Mouse (Mus musculus) intestine, postnatal 0 days (tissue): ENCODE measurements at regions not wholly inside any gene's neighbourhood (a gene's known extent, or its start where the extent isn't known, plus 50 kb on each side); places are given as distances from the start of the nearest gene placed in this dataset.
A peak's percentile ranks its signal among the peaks of the same experiment; 100 is the strongest.
"Not testable (repeated sequence)": the region's sequence is repeated elsewhere in the genome, so short reads cannot be mapped to it uniquely, and the experiment has no call there.

ENCODE experiments used
- ATAC-seq: fragments of 200-750 bp; cut with Nextera tagmentation; 2 replicates; pipeline ENCODE4 v1.8.0; 2017; ENCODE audit warnings: mild to moderate bottlenecking, moderate TSS enrichment, moderate library complexity
- H3K27ac ChIP-seq: fragments of 300-500 bp; sonication (generic); 2 replicates; pipeline ENCODE4 v1.5.1; 2014; ENCODE audit warnings: mild to moderate bottlenecking, low read depth, low read length, moderate library complexity
- H3K27me3 ChIP-seq: fragments of 300-500 bp; sonication (generic); replicated peaks from 2 replicates; pipeline ENCODE4 v1.6.1; 2014; ENCODE audit warnings: low read length, mixed read lengths; ENCODE audit not compliant: control insufficient read depth, insufficient read depth
- H3K36me3 ChIP-seq: fragments of 300-500 bp; sonication (generic); 2 replicates; pipeline ENCODE4 v1.6.1; 2014; ENCODE audit warnings: mild to moderate bottlenecking, moderate library complexity; ENCODE audit not compliant: control insufficient read depth, insufficient read depth
- H3K4me1 ChIP-seq: fragments of 300-500 bp; sonication (generic); replicated peaks from 2 replicates; pipeline ENCODE4 v1.6.1; 2014; ENCODE audit warnings: antibody characterized with exemption, low read length, mixed read lengths; ENCODE audit not compliant: control insufficient read depth, insufficient read depth
- H3K4me2 ChIP-seq: fragments of 300-500 bp; sonication (generic); replicated peaks from 2 replicates; pipeline ENCODE4 v1.6.1; 2014; ENCODE audit warnings: low read depth, mild to moderate bottlenecking, moderate library complexity
- H3K4me3 ChIP-seq: fragments of 300-500 bp; sonication (generic); 2 replicates; pipeline ENCODE4 v1.5.1; 2014; ENCODE audit warnings: low read depth, low read length
- H3K9ac ChIP-seq: fragments of 300-500 bp; sonication (generic); 2 replicates; pipeline ENCODE4 v1.6.1; 2014; ENCODE audit warnings: mild to moderate bottlenecking, low read depth, low read length
- H3K9me3 ChIP-seq: fragments of 300-500 bp; sonication (generic); 2 replicates; pipeline ENCODE4 v1.6.1; 2016; ENCODE audit warnings: mixed run types; ENCODE audit not compliant: control insufficient read depth
- CTCF ChIP-seq: sonication (generic); IDR thresholded peaks from 2 replicates; pipeline ENCODE4 v1.5.1; 2016; ENCODE audit warnings: low read depth, mild to moderate bottlenecking, control low read depth, antibody characterized with exemption, moderate library complexity
- WGBS: fragments of 180-500 bp; shearing (Covaris S2); extraction: QIAGEN DNeasy Blood & Tissue Kit; methylation state at CpG from one replicate; pipeline ENCODE4 v1.1.7; 2014; 5-methylcytosine and 5-hydroxymethylcytosine counted together

- WGBS = 90% methylated on average over 1 of the region's 1 CpGs
- H3K9ac ChIP-seq = no peak overlapping the region
- no peak overlapping the region for H3K4me2 ChIP-seq
- ATAC-seq = no peak
- TF ChIP-seq CTCF = no peak
- no peaks in the 10 kb centered on the region for H3K27me3 ChIP-seq
- no peaks in the 10 kb centered on the region for H3K36me3 ChIP-seq
- H3K9me3 ChIP-seq = no peaks in the 10 kb centered on the region
- no peaks in the 10 kb centered on the region for H3K4me1 ChIP-seq
- H3K27ac ChIP-seq = no peak overlapping the region
- no peak overlapping the region for H3K4me3 ChIP-seq
Observed at GRCm38 (mm10) chr9:4994549-4995141, 198.6 kb upstream of the Gria4 start.

DNA sequence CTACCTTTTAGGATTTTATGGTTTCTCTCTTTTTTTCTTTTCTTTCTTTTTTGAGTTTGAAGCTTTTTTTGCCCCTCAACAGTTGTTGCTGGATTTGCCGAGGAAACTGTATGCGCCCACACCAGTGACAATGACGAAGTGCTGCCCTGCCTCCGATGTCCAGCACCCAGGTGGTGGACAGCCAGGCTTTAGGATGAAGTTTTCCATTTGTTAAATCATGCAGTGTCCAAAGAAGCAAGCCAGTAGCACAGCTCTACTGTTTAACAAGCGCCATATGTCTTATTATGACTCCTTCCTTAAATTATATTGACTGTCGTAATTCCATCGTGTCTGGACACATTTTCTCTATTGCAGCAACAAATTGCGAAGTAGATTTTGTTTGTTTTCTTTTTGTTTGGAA, 183.4 kb upstream of the Gria4 start:
- H3K9me3 ChIP-seq, H3K27me3 ChIP-seq, H3K4me2 ChIP-seq, H3K36me3 ChIP-seq, H3K4me1 ChIP-seq, H3K4me3 ChIP-seq, H3K9ac ChIP-seq, H3K27ac ChIP-seq, ATAC-seq: not testable (repeated sequence)
- 53% methylated on average over 8 of the region's 8 CpGs for WGBS

- Histone ChIP-seq H3K4me2 (no peak overlapping the region), H3K9ac (no peak overlapping the region), H3K4me1 (no peaks in the 10 kb centered on the region), H3K36me3 (no peaks in the 10 kb centered on the region), H3K27me3 (no peaks in the 10 kb centered on the region), H3K27ac (no peak overlapping the region), H3K9me3 (peaks cover 4% of the 10 kb centered on the region; the same call in 1 of the 2 replicates), H3K4me3 (no peak overlapping the region)
- TF ChIP-seq CTCF = no peak
- ATAC-seq = no peak
- 88% methylated on average over 31 of the region's 31 CpGs for WGBS
Observed at GRCm38 (mm10) chr9:4977537-4977936, 181.5 kb upstream of the Gria4 start.

DNA sequence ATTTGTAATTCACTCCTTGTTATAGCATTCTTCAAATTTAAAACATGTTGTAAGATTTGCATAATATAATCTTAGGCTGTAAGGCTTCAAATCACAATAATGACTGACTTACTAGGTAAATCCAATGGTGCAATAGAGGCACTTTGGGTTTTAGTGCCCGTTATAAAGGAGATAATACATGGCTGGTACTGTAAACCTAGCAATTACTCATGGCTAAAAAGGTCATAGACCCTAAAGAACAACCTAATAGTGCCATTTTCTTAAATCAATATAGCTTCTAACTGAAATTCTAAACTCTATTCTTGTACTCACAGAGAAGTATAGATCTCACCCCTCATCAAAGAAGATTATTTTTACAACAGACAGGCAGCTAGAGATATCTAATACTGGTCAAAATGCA, 179.0 kb upstream of the Gria4 start:
- Histone ChIP-seq H3K27ac (no peak overlapping the region), H3K4me3 (no peak overlapping the region), H3K4me1 (no peaks in the 10 kb centered on the region), H3K27me3 (no peaks in the 10 kb centered on the region), H3K4me2 (no peak overlapping the region), H3K9me3 (peaks cover 4% of the 10 kb centered on the region; the same call in 1 of the 2 replicates), H3K9ac (no peak overlapping the region), H3K36me3 (no peaks in the 10 kb centered on the region)
- 38% methylated on average over 1 of the region's 1 CpGs for WGBS
- TF ChIP-seq CTCF = no peak
- no peak for ATAC-seq

GRCm38 (mm10) chr9:4931861-4932260, 135.8 kb upstream of the Gria4 start:
- ATAC-seq, H3K27me3 ChIP-seq: not testable (repeated sequence)
- WGBS = 84% methylated on average over 1 of the region's 1 CpGs

GRCm38 (mm10) chr9:4930362-4930761, 134.3 kb upstream of the Gria4 start:
- ATAC-seq = no peak
- WGBS = 86% methylated on average over 4 of the region's 4 CpGs
- no peak overlapping the region for H3K4me3 ChIP-seq
- H3K9me3 ChIP-seq = no peaks in the 10 kb centered on the region
- no peak overlapping the region for H3K4me2 ChIP-seq
- H3K27ac ChIP-seq = no peak overlapping the region
- no peaks in the 10 kb centered on the region for H3K4me1 ChIP-seq
- TF ChIP-seq CTCF = no peak
- no peak overlapping the region for H3K9ac ChIP-seq
- no peaks in the 10 kb centered on the region for H3K27me3 ChIP-seq
- H3K36me3 ChIP-seq = no peaks in the 10 kb centered on the region

More at GRCm38 (mm10) chr9:4931861-4932260, 135.8 kb upstream of the Gria4 start:
- not testable (repeated sequence) for H3K9ac ChIP-seq, H3K4me3 ChIP-seq, H3K27ac ChIP-seq, H3K36me3 ChIP-seq, H3K4me2 ChIP-seq, H3K4me1 ChIP-seq, H3K9me3 ChIP-seq

DNA sequence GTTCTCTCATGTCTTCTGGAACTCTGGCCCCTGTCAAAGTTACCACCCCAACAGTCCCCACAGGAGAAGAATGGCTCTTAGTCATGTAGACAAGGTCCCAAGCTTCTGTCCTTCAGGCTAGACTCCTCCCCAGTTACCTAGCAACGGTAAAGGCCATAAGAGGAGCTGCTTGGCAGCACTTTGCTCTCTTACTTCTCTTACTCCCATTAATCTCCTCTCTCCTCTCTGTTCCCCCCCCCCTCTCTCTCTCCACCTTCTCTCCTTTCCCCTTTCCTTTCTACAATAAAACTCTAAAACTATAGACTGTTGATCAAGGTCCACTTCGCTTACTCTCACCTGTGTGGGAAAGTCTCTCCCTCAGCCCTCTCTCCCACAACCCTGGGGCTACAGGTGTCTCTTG, 114.5 kb upstream of the Gria4 start:
- Histone ChIP-seq H3K9ac (no peak overlapping the region), H3K27ac (no peak overlapping the region), H3K4me3 (no peak overlapping the region), H3K4me2 (no peak overlapping the region), H3K4me1 (no peaks in the 10 kb centered on the region), H3K9me3 (no peaks in the 10 kb centered on the region), H3K36me3 (no peaks in the 10 kb centered on the region), H3K27me3 (no peaks in the 10 kb centered on the region)
- peak; percentile 72 for ATAC-seq
- TF ChIP-seq CTCF = no peak
- 75% methylated on average over 2 of the region's 2 CpGs for WGBS
